Mouse (Mus musculus): ENCODE measurements at regions not wholly inside any gene's neighbourhood (a gene's known extent, or its start where the extent isn't known, plus 50 kb on each side); places are given as distances from the start of the nearest gene placed in this dataset.

DNA sequence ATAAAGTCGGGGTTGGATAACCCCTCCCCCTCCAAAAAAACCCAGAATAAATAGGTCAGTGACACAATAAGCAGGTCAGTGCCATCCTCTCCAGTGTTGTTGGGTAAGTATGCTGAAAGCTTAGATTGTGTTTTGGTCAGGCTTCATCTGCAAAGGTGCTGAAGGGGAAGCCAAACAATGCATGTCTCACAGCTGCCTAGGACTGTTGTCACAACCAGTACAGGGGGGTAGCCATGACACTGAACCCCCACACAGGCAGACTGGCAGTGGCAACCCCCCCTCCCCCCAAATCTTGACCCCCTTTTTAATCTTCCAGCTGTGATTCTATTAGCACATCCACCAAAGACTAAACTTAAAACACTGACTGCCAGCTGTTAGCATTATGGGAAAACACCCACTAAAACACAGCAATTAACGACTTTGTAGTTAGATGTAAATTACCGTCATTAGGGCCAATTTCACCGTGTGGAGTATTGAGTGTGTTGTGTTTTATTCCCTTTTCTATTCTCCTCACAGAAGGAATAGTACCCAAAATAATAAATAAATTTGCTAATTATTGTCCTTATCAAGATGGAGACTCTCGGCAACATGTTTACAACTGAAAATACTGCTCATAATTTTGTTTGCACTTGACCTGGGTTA, 105.5 kb upstream of the Ufm1 start:
- Histone ChIP-seq H3K27ac (ENCODE audit: insufficient read depth, low read depth, low read length) (no peak overlapping the region), H3K4me3 (ENCODE audit: insufficient read depth, low read depth, low read length) (no peak overlapping the region), H3K4me1 (ENCODE audit: control insufficient read depth, insufficient read depth, low read length) (no peaks in the 10 kb centered on the region), H3K27me3 (replicated peaks; ENCODE audit: control insufficient read depth, insufficient read depth, low read length) (no peaks in the 10 kb centered on the region), H3K36me3 (ENCODE audit: control insufficient read depth, insufficient read depth, low read length) (no peaks in the 10 kb centered on the region)
- DNase-seq = no peak
- 36% methylated on average over 5 of the region's 5 CpGs for WGBS
- TF ChIP-seq CTCF (conservative IDR thresholded peaks at IDR 0.05; ENCODE audit: insufficient read depth, insufficient read length, low read depth, low read length) (no peak), POLR2A (IDR thresholded peaks at IDR 0.05; ENCODE audit: low read depth, low read length) (no peak)

GRCm38 (mm10) chr3:53965142-53965541, 101.5 kb upstream of the Ufm1 start:
- no peak for DNase-seq

DNA sequence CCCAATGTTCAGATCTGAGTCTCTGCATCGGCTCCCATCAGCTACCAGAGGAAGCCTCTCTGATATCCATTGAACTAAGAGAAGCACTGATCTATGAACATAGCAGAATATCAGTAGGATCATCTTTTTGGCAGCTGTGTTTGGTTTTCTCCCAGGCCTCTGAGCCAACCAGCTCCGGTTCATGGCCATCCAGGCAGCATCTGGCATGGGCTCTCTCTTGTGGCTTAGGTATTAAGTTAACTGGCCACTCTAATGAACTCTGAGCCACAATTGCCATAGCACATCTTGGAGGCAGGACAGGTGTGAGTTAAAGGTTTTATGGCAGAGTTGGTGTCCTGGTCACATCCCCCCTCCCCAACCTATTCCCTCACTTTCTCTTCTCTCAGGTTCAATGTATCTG, 90.2 kb upstream of the Ufm1 start:
- H3K4me1 ChIP-seq (ENCODE audit: control insufficient read depth, insufficient read depth, low read length) = no peaks in the 10 kb centered on the region
- peak; percentile 57 for DNase-seq
- TF ChIP-seq POLR2A (IDR thresholded peaks at IDR 0.05; ENCODE audit: low read depth, low read length) = no peak
- no peaks in the 10 kb centered on the region for H3K36me3 ChIP-seq (ENCODE audit: control insufficient read depth, insufficient read depth, low read length)
- H3K4me3 ChIP-seq (ENCODE audit: insufficient read depth, low read depth, low read length) = no peak overlapping the region
- 90% methylated on average over 2 of the region's 2 CpGs for WGBS
- H3K27me3 ChIP-seq (replicated peaks; ENCODE audit: control insufficient read depth, insufficient read depth, low read length) = no peaks in the 10 kb centered on the region; the same call in 1 of the 2 replicates
- H3K27ac ChIP-seq (ENCODE audit: insufficient read depth, low read depth, low read length) = no peak overlapping the region

More at GRCm38 (mm10) chr3:53965142-53965541, 101.5 kb upstream of the Ufm1 start:
- Histone ChIP-seq H3K36me3 (ENCODE audit: control insufficient read depth, insufficient read depth, low read length) (no peaks in the 10 kb centered on the region), H3K4me3 (ENCODE audit: insufficient read depth, low read depth, low read length) (no peak overlapping the region), H3K27ac (ENCODE audit: insufficient read depth, low read depth, low read length) (no peak overlapping the region), H3K4me1 (ENCODE audit: control insufficient read depth, insufficient read depth, low read length) (no peaks in the 10 kb centered on the region), H3K27me3 (replicated peaks; ENCODE audit: control insufficient read depth, insufficient read depth, low read length) (no peaks in the 10 kb centered on the region)
- TF ChIP-seq POLR2A (IDR thresholded peaks at IDR 0.05; ENCODE audit: low read depth, low read length) = no peak
- TF ChIP-seq CTCF (conservative IDR thresholded peaks at IDR 0.05; ENCODE audit: insufficient read depth, insufficient read length, low read depth, low read length) = no peak
- 67% methylated on average over 5 of the region's 5 CpGs for WGBS

GRCm38 (mm10) chr3:53939684-53940189, 76.1 kb upstream of the Ufm1 start:
- no peak overlapping the region for H3K27ac ChIP-seq (ENCODE audit: insufficient read depth, low read depth, low read length)
- H3K4me1 ChIP-seq (ENCODE audit: control insufficient read depth, insufficient read depth, low read length) = no peaks in the 10 kb centered on the region
- TF ChIP-seq CTCF (conservative IDR thresholded peaks at IDR 0.05; ENCODE audit: insufficient read depth, insufficient read length, low read depth, low read length) (no peak), POLR2A (IDR thresholded peaks at IDR 0.05; ENCODE audit: low read depth, low read length) (no peak)
- H3K36me3 ChIP-seq (ENCODE audit: control insufficient read depth, insufficient read depth, low read length) = no peaks in the 10 kb centered on the region
- 88% methylated on average over 3 of the region's 3 CpGs for WGBS
- DNase-seq = no peak
- no peak overlapping the region for H3K4me3 ChIP-seq (ENCODE audit: insufficient read depth, low read depth, low read length)
- H3K27me3 ChIP-seq (replicated peaks; ENCODE audit: control insufficient read depth, insufficient read depth, low read length) = no peaks in the 10 kb centered on the region

- Histone ChIP-seq H3K4me1 (ENCODE audit: control insufficient read depth, insufficient read depth, low read length) (no peaks in the 10 kb centered on the region), H3K27me3 (replicated peaks; ENCODE audit: control insufficient read depth, insufficient read depth, low read length) (no peaks in the 10 kb centered on the region), H3K36me3 (ENCODE audit: control insufficient read depth, insufficient read depth, low read length) (no peaks in the 10 kb centered on the region), H3K4me3 (ENCODE audit: insufficient read depth, low read depth, low read length) (no peak overlapping the region), H3K27ac (ENCODE audit: insufficient read depth, low read depth, low read length) (no peak overlapping the region)
- 55% methylated on average over 6 of the region's 6 CpGs for WGBS
- DNase-seq = no peak
- TF ChIP-seq CTCF (conservative IDR thresholded peaks at IDR 0.05; ENCODE audit: insufficient read depth, insufficient read length, low read depth, low read length) (no peak), POLR2A (IDR thresholded peaks at IDR 0.05; ENCODE audit: low read depth, low read length) (no peak)
Observed at GRCm38 (mm10) chr3:53931745-53932144, 68.1 kb upstream of the Ufm1 start.

DNA sequence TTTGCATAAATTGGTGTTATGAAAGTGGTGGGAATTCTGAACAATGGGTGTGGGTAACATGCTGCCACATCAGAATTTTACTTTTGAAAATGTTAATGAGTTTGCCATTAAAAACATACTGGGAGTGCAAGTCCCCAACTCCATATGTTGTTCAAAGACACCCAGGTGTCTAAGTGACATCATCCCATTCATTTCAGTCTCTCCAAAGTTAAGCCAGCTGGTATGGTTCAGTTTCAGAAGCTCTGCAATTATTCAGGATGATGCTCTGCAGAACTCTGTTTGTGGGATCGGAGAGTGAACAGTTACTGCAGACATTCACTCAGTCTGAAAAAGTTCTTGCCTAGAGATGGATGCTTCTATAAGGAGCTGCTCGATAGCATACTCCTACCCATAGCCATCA, 56.3 kb upstream of the Ufm1 start:
- no peak for DNase-seq
- TF ChIP-seq POLR2A (IDR thresholded peaks at IDR 0.05; ENCODE audit: low read depth, low read length) (no peak), CTCF (conservative IDR thresholded peaks at IDR 0.05; ENCODE audit: insufficient read depth, insufficient read length, low read depth, low read length) (no peak)
- H3K4me1 ChIP-seq (ENCODE audit: control insufficient read depth, insufficient read depth, low read length) = no peaks in the 10 kb centered on the region
- 88% methylated on average over 2 of the region's 2 CpGs for WGBS
- no peak overlapping the region for H3K4me3 ChIP-seq (ENCODE audit: insufficient read depth, low read depth, low read length)
- no peak overlapping the region for H3K27ac ChIP-seq (ENCODE audit: insufficient read depth, low read depth, low read length)
- no peaks in the 10 kb centered on the region for H3K36me3 ChIP-seq (ENCODE audit: control insufficient read depth, insufficient read depth, low read length)
- H3K27me3 ChIP-seq (replicated peaks; ENCODE audit: control insufficient read depth, insufficient read depth, low read length) = no peaks in the 10 kb centered on the region; the same call in 1 of the 2 replicates

GRCm38 (mm10) chr3:53919541-53919940, 55.9 kb upstream of the Ufm1 start:
- no peaks in the 10 kb centered on the region; the same call in 1 of the 2 replicates for H3K27me3 ChIP-seq (replicated peaks; ENCODE audit: control insufficient read depth, insufficient read depth, low read length)
- H3K27ac ChIP-seq (ENCODE audit: insufficient read depth, low read depth, low read length) = no peak overlapping the region
- H3K36me3 ChIP-seq (ENCODE audit: control insufficient read depth, insufficient read depth, low read length) = no peaks in the 10 kb centered on the region
- no peak for DNase-seq
- no peaks in the 10 kb centered on the region for H3K4me1 ChIP-seq (ENCODE audit: control insufficient read depth, insufficient read depth, low read length)
- TF ChIP-seq CTCF (conservative IDR thresholded peaks at IDR 0.05; ENCODE audit: insufficient read depth, insufficient read length, low read depth, low read length) = no peak
- TF ChIP-seq POLR2A (IDR thresholded peaks at IDR 0.05; ENCODE audit: low read depth, low read length) = no peak
- 28% methylated on average over 3 of the region's 3 CpGs for WGBS
- H3K4me3 ChIP-seq (ENCODE audit: insufficient read depth, low read depth, low read length) = no peak overlapping the region
